Mouse (Mus musculus): Measurements from ENCODE around the gene Acod1. TPM values are rescaled to one million over a fixed set of nuclear protein-coding genes. Genes with fewer than 3 reads are reported as not detected.

Gene Acod1
- polyA plus RNA-seq, 1 experiment from 2014 or later, result not detected

GRCm38 (mm10) chr14:103077272-103078005 lies 30.7 kb downstream of the Acod1 start:
- Histone ChIP-seq H3K27ac (no peak overlapping the region), H3K27me3 (no peaks in the 10 kb centered on the region), H3K4me1 (no peaks in the 10 kb centered on the region), H3K4me2 (replicated peaks) (no peak overlapping the region), H3K4me3 (no peak overlapping the region), H3K9me3 (replicated peaks) (no peaks in the 10 kb centered on the region), H3K9ac (no peak overlapping the region), H3K36me3 (peaks cover 32% of the 10 kb centered on the region)
- WGBS, result 92% methylated on average over 9 of the region's 9 CpGs
- ATAC-seq (ENCODE audit: low FRiP score), result no peak

GRCm38 (mm10) chr14:103078006-103078912 lies 31.5 kb downstream of the Acod1 start:
- no peak for ATAC-seq (ENCODE audit: low FRiP score)
- no peaks in the 10 kb centered on the region for H3K27me3 ChIP-seq
- peaks cover 33% of the 10 kb centered on the region for H3K36me3 ChIP-seq
- no peak overlapping the region for H3K4me2 ChIP-seq (replicated peaks)
- H3K9me3 ChIP-seq (replicated peaks), result no peaks in the 10 kb centered on the region
- H3K4me1 ChIP-seq, result no peaks in the 10 kb centered on the region
- no peak overlapping the region for H3K4me3 ChIP-seq
- H3K27ac ChIP-seq, result no peak overlapping the region
- 87% methylated on average over 16 of the region's 16 CpGs for WGBS
- H3K9ac ChIP-seq, result no peak overlapping the region

GRCm38 (mm10) chr14:103079209-103079977 lies 32.6 kb downstream of the Acod1 start:
- H3K9ac ChIP-seq, result no peak overlapping the region
- no peaks in the 10 kb centered on the region for H3K4me1 ChIP-seq
- no peak overlapping the region for H3K27ac ChIP-seq
- no peaks in the 10 kb centered on the region for H3K9me3 ChIP-seq (replicated peaks)
- 90% methylated on average over 9 of the region's 9 CpGs for WGBS
- H3K36me3 ChIP-seq, result peaks cover 36% of the 10 kb centered on the region
- H3K4me3 ChIP-seq, result no peak overlapping the region
- H3K27me3 ChIP-seq, result no peaks in the 10 kb centered on the region
- no peak for ATAC-seq (ENCODE audit: low FRiP score)
- no peak overlapping the region for H3K4me2 ChIP-seq (replicated peaks)

- Histone ChIP-seq H3K27ac (no peak overlapping the region), H3K4me1 (no peaks in the 10 kb centered on the region), H3K4me2 (replicated peaks) (no peak overlapping the region), H3K27me3 (no peaks in the 10 kb centered on the region), H3K9ac (no peak overlapping the region), H3K9me3 (replicated peaks) (no peaks in the 10 kb centered on the region), H3K36me3 (peaks cover 48% of the 10 kb centered on the region), H3K4me3 (no peak overlapping the region)
- ATAC-seq (ENCODE audit: low FRiP score), result no peak
- WGBS, result 89% methylated on average over 1 of the region's 1 CpGs
These were observed 39.2 kb downstream of the Acod1 start for GRCm38 (mm10) chr14:103085840-103086533.

- H3K9me3 ChIP-seq (replicated peaks), result no peaks in the 10 kb centered on the region
- peaks cover 56% of the 10 kb centered on the region for H3K36me3 ChIP-seq
- no peak overlapping the region for H3K4me3 ChIP-seq
- no peaks in the 10 kb centered on the region for H3K27me3 ChIP-seq
- no peaks in the 10 kb centered on the region for H3K4me1 ChIP-seq
- ATAC-seq (ENCODE audit: low FRiP score), result no peak
- no peak overlapping the region for H3K27ac ChIP-seq
- H3K9ac ChIP-seq, result no peak overlapping the region
- 95% methylated on average over 4 of the region's 4 CpGs for WGBS
- no peak overlapping the region for H3K4me2 ChIP-seq (replicated peaks)
These were observed 40.0 kb downstream of the Acod1 start for GRCm38 (mm10) chr14:103086671-103087324.

- Histone ChIP-seq H3K4me2 (replicated peaks) (no peak overlapping the region), H3K27ac (no peak overlapping the region), H3K36me3 (peaks cover 57% of the 10 kb centered on the region), H3K4me1 (no peaks in the 10 kb centered on the region), H3K9me3 (replicated peaks) (no peaks in the 10 kb centered on the region), H3K9ac (no peak overlapping the region), H3K4me3 (no peak overlapping the region), H3K27me3 (no peaks in the 10 kb centered on the region)
- ATAC-seq (ENCODE audit: low FRiP score), result no peak
- WGBS, result 94% methylated on average over 5 of the region's 5 CpGs
These were observed 41.1 kb downstream of the Acod1 start for GRCm38 (mm10) chr14:103087846-103088245.

GRCm38 (mm10) chr14:103088624-103089023 lies 41.8 kb downstream of the Acod1 start:
- Histone ChIP-seq H3K4me2 (replicated peaks) (no peak overlapping the region), H3K4me3 (no peak overlapping the region), H3K27me3 (no peaks in the 10 kb centered on the region), H3K9ac (no peak overlapping the region), H3K4me1 (no peaks in the 10 kb centered on the region), H3K9me3 (replicated peaks) (no peaks in the 10 kb centered on the region), H3K36me3 (peaks cover 54% of the 10 kb centered on the region), H3K27ac (no peak overlapping the region)
- 0 out of 2 replicates have a peak, but pooled peaks have one; percentile 16 for ATAC-seq (ENCODE audit: low FRiP score)
- WGBS, result 72% methylated on average over 6 of the region's 6 CpGs

GRCm38 (mm10) chr14:103093236-103093635 lies 46.5 kb downstream of the Acod1 start:
- WGBS, result 86% methylated on average over 3 of the region's 3 CpGs
- H3K4me3 ChIP-seq, result no peak overlapping the region
- peaks cover 30% of the 10 kb centered on the region for H3K36me3 ChIP-seq
- H3K4me1 ChIP-seq, result peaks cover 20% of the 10 kb centered on the region
- H3K27me3 ChIP-seq, result no peaks in the 10 kb centered on the region
- no peak overlapping the region for H3K27ac ChIP-seq
- no peak overlapping the region for H3K9ac ChIP-seq
- no peaks in the 10 kb centered on the region for H3K9me3 ChIP-seq (replicated peaks)
- no peak overlapping the region for H3K4me2 ChIP-seq (replicated peaks)
- no peak for ATAC-seq (ENCODE audit: low FRiP score)

- Histone ChIP-seq H3K9ac (no peak overlapping the region), H3K4me2 (replicated peaks) (no peak overlapping the region), H3K36me3 (peaks cover 28% of the 10 kb centered on the region), H3K4me1 (peaks cover 20% of the 10 kb centered on the region), H3K27me3 (no peaks in the 10 kb centered on the region), H3K9me3 (replicated peaks) (no peaks in the 10 kb centered on the region), H3K4me3 (no peak overlapping the region), H3K27ac (no peak overlapping the region)
- WGBS, result 82% methylated on average over 4 of the region's 4 CpGs
- ATAC-seq (ENCODE audit: low FRiP score), result no peak
These were observed 46.9 kb downstream of the Acod1 start for GRCm38 (mm10) chr14:103093670-103094069.

GRCm38 (mm10) chr14:103095036-103095435 lies 48.3 kb downstream of the Acod1 start:
- Histone ChIP-seq H3K36me3 (peaks cover 25% of the 10 kb centered on the region), H3K27ac (no peak overlapping the region), H3K27me3 (no peaks in the 10 kb centered on the region), H3K9ac (no peak overlapping the region), H3K4me2 (replicated peaks) (no peak overlapping the region), H3K4me1 (peaks cover 20% of the 10 kb centered on the region), H3K9me3 (replicated peaks) (no peaks in the 10 kb centered on the region), H3K4me3 (no peak overlapping the region)
- WGBS, result 95% methylated on average over 8 of the region's 8 CpGs
- no peak for ATAC-seq (ENCODE audit: low FRiP score)

- 91% methylated on average over 8 of the region's 8 CpGs for WGBS
- H3K36me3 ChIP-seq, result peaks cover 22% of the 10 kb centered on the region
- H3K4me2 ChIP-seq (replicated peaks), result no peak overlapping the region
- no peaks in the 10 kb centered on the region for H3K27me3 ChIP-seq
- H3K9me3 ChIP-seq (replicated peaks), result no peaks in the 10 kb centered on the region
- ATAC-seq (ENCODE audit: low FRiP score), result no peak
- no peak overlapping the region for H3K9ac ChIP-seq
- H3K27ac ChIP-seq, result no peak overlapping the region
- no peak overlapping the region for H3K4me3 ChIP-seq
- H3K4me1 ChIP-seq, result peaks cover 20% of the 10 kb centered on the region
These were observed 49.0 kb downstream of the Acod1 start for GRCm38 (mm10) chr14:103095826-103096225.

All from hindbrain, embryonic 12.5 days (tissue).